Mouse (Mus musculus): ENCODE data around the gene Gtf2i. TPM values are rescaled to one million over a fixed set of nuclear protein-coding genes. Genes with fewer than 3 reads are reported as not detected.

Gene Gtf2i
- total RNA-seq, 2 experiments from 2014 or later = 95.3 to 98.5 TPM

- DNase-seq = no peak
- intact Hi-C loops (cut with DNase I) = loop anchor here (5.0 kb wide), 1 partner anchor 115 kb away; no protein-coding TSS in a partner anchor
Observed at GRCm38 (mm10) chr5:134227574-134228248, 86.8 kb downstream of the Gtf2i start.

- no peak for DNase-seq
- intact Hi-C loops (cut with DNase I) = loop anchor here (5.0 kb wide), 1 partner anchor 115 kb away; no protein-coding TSS in a partner anchor
Observed at GRCm38 (mm10) chr5:134226946-134227345, 87.6 kb downstream of the Gtf2i start.

DNA sequence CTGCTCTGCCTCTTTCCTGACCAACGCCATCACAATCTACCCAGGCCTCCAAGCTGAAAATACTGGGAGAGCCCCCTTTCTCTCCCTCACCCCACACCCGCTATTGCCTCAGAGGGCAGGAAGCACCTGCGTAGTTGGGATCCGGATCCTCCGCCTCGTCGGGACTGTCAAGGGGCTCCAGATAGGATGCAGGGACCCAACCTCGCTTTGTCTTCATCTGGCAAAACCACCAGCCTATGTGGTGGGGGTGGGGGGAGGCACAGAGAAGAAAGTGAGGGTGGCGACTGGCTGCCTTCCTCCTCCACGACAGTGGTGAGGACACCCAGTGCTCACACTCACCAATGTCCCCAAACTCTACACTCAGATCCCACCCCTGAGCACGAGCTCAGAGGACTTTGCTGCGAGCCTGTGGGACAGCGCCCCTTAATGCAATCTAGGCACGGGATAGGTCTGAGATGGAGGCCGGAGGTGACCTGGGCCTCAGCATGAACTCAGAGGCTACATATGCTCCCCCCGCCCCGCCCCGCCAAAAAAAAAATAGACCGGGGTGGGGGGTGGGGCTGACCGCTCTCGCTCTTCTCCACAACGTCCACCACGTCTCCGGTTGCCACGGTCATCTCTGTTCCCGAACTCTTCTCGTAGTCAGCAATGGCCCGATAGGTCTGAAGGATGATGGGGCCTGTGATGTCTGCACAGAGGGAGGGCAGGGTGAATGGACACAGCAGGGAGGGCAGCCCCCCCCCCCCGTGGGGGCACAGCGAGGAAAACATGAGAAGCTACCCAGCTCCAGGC is 89.3 kb downstream of the Gtf2i start:
- DNase-seq = no peak
- intact Hi-C loops (cut with DNase I) = loop anchor here (5.0 kb wide), 1 partner anchor 117 kb away; no protein-coding TSS in a partner anchor

DNA sequence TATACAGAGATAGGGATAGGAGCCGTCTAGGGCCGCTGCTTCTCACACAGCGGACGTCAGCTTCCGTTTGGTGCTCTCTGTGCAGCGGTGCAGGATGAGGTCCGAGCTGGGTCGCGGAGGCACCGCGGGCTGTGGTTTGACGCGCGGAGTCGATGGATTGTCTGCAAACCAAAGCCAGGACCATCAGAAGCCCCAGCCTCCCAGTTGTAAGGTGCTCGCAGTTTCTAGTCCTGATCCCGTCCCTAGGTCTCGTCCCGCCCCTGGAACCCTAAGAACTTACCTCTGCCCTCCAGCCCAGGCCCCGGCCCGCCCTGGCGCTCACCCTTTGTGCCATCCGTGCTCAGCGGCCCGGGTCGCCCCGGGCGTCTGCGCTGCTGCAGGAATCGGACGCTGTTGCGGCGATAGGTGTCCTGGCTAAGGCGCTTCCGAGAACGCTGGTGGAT is 92.8 kb downstream of the Gtf2i start:
- intact Hi-C loops (cut with DNase I) = no loop called here
- no peak for DNase-seq

- DNase-seq = no peak
- intact Hi-C loops (cut with DNase I) = no loop called here
Observed at GRCm38 (mm10) chr5:134221278-134221677, 93.3 kb downstream of the Gtf2i start.

DNA sequence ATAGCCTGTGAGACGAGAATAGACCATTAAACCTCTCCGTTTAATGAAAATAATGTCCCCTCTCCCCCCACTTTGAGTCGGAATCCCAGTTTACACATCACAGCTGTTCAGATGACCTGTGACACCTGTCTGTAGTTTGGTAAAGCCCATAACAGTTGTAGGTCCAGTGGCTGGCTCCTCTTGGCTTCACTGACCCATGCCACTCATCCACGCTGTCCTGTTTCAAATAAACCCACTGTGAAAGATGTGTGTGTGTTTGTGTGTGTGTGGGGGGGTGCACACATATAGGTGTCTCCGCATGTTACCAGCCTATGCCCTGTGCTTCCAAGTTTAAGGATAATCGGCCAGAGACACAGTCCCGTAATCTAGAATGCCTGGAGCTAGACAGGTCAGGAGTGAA is 96.7 kb downstream of the Gtf2i start:
- intact Hi-C loops (cut with DNase I) = no loop called here
- DNase-seq = no peak

GRCm38 (mm10) chr5:134214021-134214806 is 100.3 kb downstream of the Gtf2i start:
- intact Hi-C loops (cut with DNase I) = loop anchor here (5.0 kb wide), 1 partner anchor 53 kb away; no protein-coding TSS in a partner anchor
- DNase-seq = no peak

GRCm38 (mm10) chr5:134209931-134210554 is 104.5 kb downstream of the Gtf2i start:
- no peak for DNase-seq
- intact Hi-C loops (cut with DNase I) = loop anchor here (5.0 to 10.0 kb wide), 2 partner anchors 57 to 125 kb away; no protein-coding TSS in a partner anchor

GRCm38 (mm10) chr5:134206721-134207120 is 107.8 kb downstream of the Gtf2i start:
- no peak for DNase-seq
- intact Hi-C loops (cut with DNase I) = loop anchor here (10.0 kb wide), 1 partner anchor 128 kb away; no protein-coding TSS in a partner anchor

DNA sequence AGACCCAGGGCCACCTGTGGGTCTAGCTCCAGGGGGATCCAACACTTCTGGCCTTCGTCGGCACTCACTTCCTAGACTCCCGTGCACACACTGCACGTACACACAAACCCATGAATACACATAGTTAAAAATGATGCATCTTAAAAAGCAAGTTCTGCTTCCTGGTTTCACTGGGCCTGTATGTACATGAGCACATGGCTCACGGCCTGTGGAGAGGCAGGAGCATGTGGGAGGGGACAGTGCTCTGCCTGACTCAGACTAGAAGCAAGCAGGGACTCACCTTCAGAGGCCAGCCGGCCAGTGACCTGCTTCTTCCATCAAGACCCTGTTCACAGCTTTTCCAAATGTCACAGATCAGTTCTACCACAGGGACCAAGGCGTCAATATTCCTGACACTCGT is 120.9 kb downstream of the Gtf2i start:
- DNase-seq = no peak
- intact Hi-C loops (cut with DNase I) = loop anchor here (10.0 kb wide), 1 partner anchor 51 kb away; no protein-coding TSS in a partner anchor

DNA sequence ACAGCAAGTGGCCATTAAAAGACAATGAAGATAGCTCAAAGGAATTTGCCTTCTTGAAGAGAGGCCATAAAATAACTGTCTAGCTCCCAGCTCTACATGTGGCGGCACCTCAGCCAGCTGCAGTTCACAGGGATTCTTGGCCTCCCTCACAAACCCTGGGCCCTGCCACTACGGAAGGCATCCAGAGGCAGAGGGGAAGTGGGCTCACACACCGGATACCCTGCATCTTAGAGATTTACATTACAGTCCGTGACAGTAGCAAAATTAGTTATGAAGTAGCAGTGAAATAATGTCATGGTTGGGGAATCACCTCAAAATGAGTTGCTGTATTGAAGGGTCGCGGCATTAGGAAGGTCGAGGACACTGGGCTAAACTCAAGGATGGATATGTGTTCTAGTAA is 126.0 kb downstream of the Gtf2i start:
- intact Hi-C loops (cut with DNase I) = no loop called here
- DNase-seq = no peak

Small RNAs within 50 kb of the gene (microRNA-seq; reads per million reads assigned to microRNA genes)
- gene Mir3965 = 0 reads per million in 2 experiments

Other genes starting within 250 kb of the Gtf2i start
- gene Castor2, start 215.0 kb downstream of the Gtf2i start, total RNA-seq (2021) = 10 to 100 TPM; 37.2 to 47.7 TPM
- 10 to 100 TPM; 19.7 to 24.1 TPM for gene Rcc1l, start 138.0 kb downstream of the Gtf2i start, total RNA-seq (2021)
- gene Gtf2ird2, start 130.7 kb downstream of the Gtf2i start, total RNA-seq (2021) = 1 to 10 TPM; 5.1 to 5.6 TPM
- 1 to 10 TPM; 1.9 to 2.5 TPM for gene Ncf1, start 85.1 kb downstream of the Gtf2i start, total RNA-seq (2021)
- 1 to 10 TPM; 8.2 to 9.2 TPM for gene Gtf2ird1, start 142.0 kb upstream of the Gtf2i start, total RNA-seq (2021)
- gene Clip2, start 237.7 kb upstream of the Gtf2i start, total RNA-seq (2021) = 1 to 10 TPM; 2.7 to 2.9 TPM
- gene Syna, start 245.4 kb upstream of the Gtf2i start, total RNA-seq (2021) = not detected

Data from gastrocnemius, postnatal 36 days (tissue).